Mouse (Mus musculus) midbrain, postnatal 0 days (tissue): ENCODE results near the gene Lsp1. TPM values are rescaled to one million over a fixed set of nuclear protein-coding genes. Genes with fewer than 3 reads are reported as not detected.

Source experiments
- ATAC-seq: fragments of 200-750 bp; cut with Nextera tagmentation; 2 replicates; pipeline ENCODE4 v1.8.0; 2017; ENCODE audit warnings: moderate number of reproducible peaks, mild to moderate bottlenecking, moderate TSS enrichment, moderate library complexity; ENCODE audit not compliant: low FRiP score
- DNase-seq: peaks from one replicate; pipeline ENCODE4 v3.0.0-alpha.2; 2015; ENCODE audit warnings: low spot score
- H3K27ac ChIP-seq: fragments of 300-500 bp; sonication (generic); 2 replicates; pipeline ENCODE4 v1.5.1; 2014; ENCODE audit warnings: low read depth, mild to moderate bottlenecking, low read length, mixed read lengths
- H3K27me3 ChIP-seq: fragments of 300-500 bp; sonication (generic); 2 replicates; pipeline ENCODE4 v1.6.1; 2014; ENCODE audit warnings: low read length, control low read depth, mixed read lengths; ENCODE audit not compliant: insufficient read depth
- H3K36me3 ChIP-seq: fragments of 300-500 bp; sonication (generic); 2 replicates; pipeline ENCODE4 v1.6.1; 2014; ENCODE audit warnings: low read length, control low read depth, mixed read lengths; ENCODE audit not compliant: insufficient read depth
- H3K4me1 ChIP-seq: fragments of 300-500 bp; sonication (generic); 2 replicates; pipeline ENCODE4 v1.6.1; 2014; ENCODE audit warnings: mild to moderate bottlenecking, control low read depth, antibody characterized with exemption, low read length, mixed read lengths; ENCODE audit not compliant: insufficient read depth
- H3K4me2 ChIP-seq: fragments of 300-500 bp; sonication (generic); 2 replicates; pipeline ENCODE4 v1.6.1; 2014; ENCODE audit warnings: low read depth, mild to moderate bottlenecking, low read length, mixed read lengths; ENCODE audit not compliant: poor library complexity, severe bottlenecking
- H3K4me3 ChIP-seq: fragments of 300-500 bp; sonication (generic); 2 replicates; pipeline ENCODE4 v1.5.1; 2014; ENCODE audit warnings: low read depth, mild to moderate bottlenecking, low read length, moderate library complexity
- H3K9ac ChIP-seq: fragments of 300-500 bp; sonication (generic); replicated peaks from 2 replicates; pipeline ENCODE4 v1.6.1; 2014; ENCODE audit warnings: mild to moderate bottlenecking, low read length, moderate library complexity, mixed read lengths; ENCODE audit not compliant: poor library complexity, severe bottlenecking
- H3K9me3 ChIP-seq: fragments of 300-500 bp; sonication (generic); 2 replicates; pipeline ENCODE4 v1.6.1; 2016; ENCODE audit warnings: low read length, control low read depth
- CTCF ChIP-seq: IDR thresholded peaks from 2 replicates; pipeline ENCODE4 v1.5.1; 2016; ENCODE audit warnings: antibody characterized with exemption, mild to moderate bottlenecking
- WGBS: fragments of 180-500 bp; shearing (Covaris S2); extraction: QIAGEN DNeasy Blood & Tissue Kit; methylation state at CpG from one replicate; pipeline ENCODE4 v1.1.7; 2014; 5-methylcytosine and 5-hydroxymethylcytosine counted together
- polyA plus RNA-seq: library from polyadenylated mRNA; unstranded; fragments of >200 nt; fragmentation: Nextera tagmentation; extraction: Ambion mirVana; gene quantifications from 2 replicates; pipeline ENCODE4 v1.2.1, GENCODE M21; 2015
- total RNA-seq: library from RNA; depleted of rRNA; stranded (reverse); fragments of >200 nt; gene quantifications from 2 replicates; pipeline ENCODE4 v1.2.3, GENCODE M21; 2014

Gene Lsp1
- total and polyA plus RNA-seq, 2 experiments from 2014 or later, result 5.3 to 11.0 TPM

GRCm38 (mm10) chr7:142514048-142514447 lies 53.4 kb downstream of the Lsp1 start:
- Histone ChIP-seq H3K9me3 (no peaks in the 10 kb centered on the region), H3K4me1 (peaks cover 8% of the 10 kb centered on the region; the same call in 1 of the 2 replicates), H3K36me3 (no peaks in the 10 kb centered on the region), H3K27me3 (no peaks in the 10 kb centered on the region), H3K9ac (no peak overlapping the region), H3K4me2 (no peak overlapping the region), H3K27ac (no peak overlapping the region), H3K4me3 (no peak overlapping the region)
- ATAC-seq (no peak), DNase-seq (no peak)
- 91% methylated on average over 4 of the region's 4 CpGs for WGBS
- no peak for TF ChIP-seq CTCF

GRCm38 (mm10) chr7:142516221-142516978 lies 55.8 kb downstream of the Lsp1 start:
- Histone ChIP-seq H3K36me3 (no peaks in the 10 kb centered on the region), H3K9ac (peak overlapping the region; percentile 33; the same call in 1 of the 2 replicates), H3K27ac (0 out of 2 replicates have a peak overlapping the region, but pooled peaks have one; percentile 3), H3K4me2 (no peak overlapping the region; the same call in 1 of the 2 replicates), H3K27me3 (no peaks in the 10 kb centered on the region), H3K4me3 (no peak overlapping the region), H3K9me3 (no peaks in the 10 kb centered on the region), H3K4me1 (peaks cover 8% of the 10 kb centered on the region; the same call in 1 of the 2 replicates)
- ATAC-seq, result no peak
- no peak for TF ChIP-seq CTCF
- peak; percentile 17 for DNase-seq
- WGBS, result 43% methylated on average over 21 of the region's 21 CpGs

DNA sequence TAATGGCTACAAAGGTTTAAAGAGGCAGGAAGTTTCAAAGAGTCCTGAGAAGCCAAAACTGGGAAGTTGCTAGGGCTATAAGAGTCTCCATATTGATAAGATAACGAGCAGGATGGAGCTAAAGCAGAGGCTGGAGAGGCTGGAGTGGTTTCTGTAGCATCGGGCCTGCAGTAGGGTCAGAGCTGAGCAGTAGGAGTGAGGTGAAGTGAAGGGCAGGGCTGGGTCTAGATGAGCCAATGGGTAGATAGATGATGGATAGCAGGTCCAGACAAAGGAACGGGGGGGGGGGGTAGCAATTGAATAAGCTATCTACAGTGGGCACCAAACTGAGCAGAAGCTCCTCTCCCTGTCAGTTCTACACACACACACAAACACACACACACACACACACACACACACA lies 56.9 kb downstream of the Lsp1 start:
- Histone ChIP-seq H3K4me1 (peaks cover 8% of the 10 kb centered on the region; the same call in 1 of the 2 replicates), H3K9me3 (no peaks in the 10 kb centered on the region), H3K4me2 (no peak overlapping the region), H3K4me3 (no peak overlapping the region), H3K27ac (no peak overlapping the region), H3K27me3 (no peaks in the 10 kb centered on the region), H3K9ac (no peak overlapping the region), H3K36me3 (no peaks in the 10 kb centered on the region)
- no peak for TF ChIP-seq CTCF
- 98% methylated on average over 3 of the region's 3 CpGs for WGBS
- ATAC-seq (no peak), DNase-seq (no peak)

DNA sequence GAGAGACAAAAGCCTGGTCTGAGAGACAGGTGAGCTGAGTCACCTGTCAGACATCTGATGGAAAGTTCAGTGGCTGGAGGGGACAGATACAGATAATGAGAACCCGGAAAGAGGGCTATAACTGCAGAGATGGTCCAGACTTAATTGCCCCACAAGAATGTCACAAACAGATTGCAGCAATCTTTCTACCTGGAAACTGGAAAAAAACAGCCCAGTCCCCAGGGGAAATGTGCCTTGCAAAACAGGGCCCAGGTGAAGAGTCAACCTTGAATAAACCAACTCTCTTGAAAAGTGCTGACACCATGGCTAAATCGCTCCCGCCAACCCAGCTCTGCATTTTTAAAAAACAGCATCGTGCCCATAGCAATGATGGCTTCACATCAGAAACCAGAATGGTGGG lies 59.7 kb downstream of the Lsp1 start:
- TF ChIP-seq CTCF, result no peak
- H3K9ac ChIP-seq, result no peak overlapping the region
- 89% methylated on average over 4 of the region's 4 CpGs for WGBS
- H3K9me3 ChIP-seq, result no peaks in the 10 kb centered on the region
- no peak overlapping the region for H3K4me2 ChIP-seq
- H3K4me3 ChIP-seq, result no peak overlapping the region
- ATAC-seq (no peak), DNase-seq (no peak)
- no peaks in the 10 kb centered on the region for H3K36me3 ChIP-seq
- no peaks in the 10 kb centered on the region for H3K27me3 ChIP-seq
- no peak overlapping the region for H3K27ac ChIP-seq
- H3K4me1 ChIP-seq, result peaks cover 8% of the 10 kb centered on the region; the same call in 1 of the 2 replicates

DNA sequence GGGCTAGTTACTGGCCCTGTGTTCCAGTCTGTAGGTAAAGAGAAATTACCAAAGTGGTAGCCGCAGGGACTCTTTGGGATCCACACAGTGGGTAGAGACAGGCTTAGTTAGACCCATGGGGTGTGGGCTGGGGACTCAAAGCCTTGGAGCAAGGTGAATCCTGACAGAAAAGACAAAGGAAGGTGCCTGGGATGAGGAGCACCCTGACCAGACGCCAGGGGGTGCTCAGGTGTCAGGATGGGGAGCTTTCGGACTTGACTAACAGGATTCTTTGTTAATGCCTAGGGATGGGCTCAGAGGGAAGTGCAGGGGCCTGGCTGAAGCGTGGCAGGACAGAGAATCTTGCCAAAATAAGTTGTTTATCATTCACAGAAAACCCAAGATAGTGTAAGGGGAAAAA lies 61.7 kb downstream of the Lsp1 start:
- H3K36me3 ChIP-seq, result no peaks in the 10 kb centered on the region
- no peaks in the 10 kb centered on the region for H3K27me3 ChIP-seq
- H3K4me2 ChIP-seq, result no peak overlapping the region
- no peaks in the 10 kb centered on the region for H3K9me3 ChIP-seq
- TF ChIP-seq CTCF, result peak; percentile 47
- H3K4me3 ChIP-seq, result no peak overlapping the region
- no peak overlapping the region for H3K9ac ChIP-seq
- DNase-seq (no peak), ATAC-seq (no peak)
- H3K27ac ChIP-seq, result no peak overlapping the region
- WGBS, result 35% methylated on average over 4 of the region's 4 CpGs
- no peaks in the 10 kb centered on the region for H3K4me1 ChIP-seq

GRCm38 (mm10) chr7:142523200-142523990 lies 62.8 kb downstream of the Lsp1 start:
- no peak overlapping the region for H3K4me3 ChIP-seq
- H3K9ac ChIP-seq, result no peak overlapping the region
- no peak for DNase-seq
- H3K36me3 ChIP-seq, result no peaks in the 10 kb centered on the region
- TF ChIP-seq CTCF, result no peak
- H3K27ac ChIP-seq, result no peak overlapping the region
- no peaks in the 10 kb centered on the region for H3K27me3 ChIP-seq
- H3K4me2 ChIP-seq, result no peak overlapping the region
- H3K4me1 ChIP-seq, result no peaks in the 10 kb centered on the region
- WGBS, result 61% methylated on average over 17 of the region's 17 CpGs
- H3K9me3 ChIP-seq, result no peaks in the 10 kb centered on the region
- no peak for ATAC-seq
